Mouse (Mus musculus) kidney, embryonic 14.5 days (tissue): ENCODE measurements at regions not wholly inside any gene's neighbourhood (a gene's known extent, or its start where the extent isn't known, plus 50 kb on each side); places are given as distances from the start of the nearest gene placed in this dataset.

Source experiments
- ATAC-seq: fragments of 200-750 bp; cut with Nextera tagmentation; 2 replicates; pipeline ENCODE4 v1.8.0; 2017; ENCODE audit warnings: moderate number of reproducible peaks, mild to moderate bottlenecking, moderate TSS enrichment, moderate library complexity; ENCODE audit not compliant: low FRiP score, low TSS enrichment
- H3K27ac ChIP-seq: fragments of 300-500 bp; sonication (generic); 2 replicates; pipeline ENCODE4 v1.5.1; 2014; ENCODE audit warnings: low read depth, mild to moderate bottlenecking, low read length, moderate library complexity, mixed read lengths
- H3K27me3 ChIP-seq: fragments of 300-500 bp; sonication (generic); 2 replicates; pipeline ENCODE4 v1.6.1; 2014; ENCODE audit warnings: mild to moderate bottlenecking, low read length; ENCODE audit not compliant: control insufficient read depth, insufficient read depth
- H3K36me3 ChIP-seq: fragments of 300-500 bp; sonication (generic); 2 replicates; pipeline ENCODE4 v1.6.1; 2014; ENCODE audit warnings: low read length, mixed read lengths; ENCODE audit not compliant: control insufficient read depth, insufficient read depth
- H3K4me1 ChIP-seq: fragments of 300-500 bp; sonication (generic); 2 replicates; pipeline ENCODE4 v1.6.1; 2014; ENCODE audit warnings: low read length, mixed read lengths; ENCODE audit not compliant: control insufficient read depth, insufficient read depth
- H3K4me2 ChIP-seq: fragments of 300-500 bp; sonication (generic); replicated peaks from 2 replicates; pipeline ENCODE4 v1.6.1; 2014; ENCODE audit warnings: low read depth, mild to moderate bottlenecking, low read length
- H3K4me3 ChIP-seq: fragments of 300-500 bp; sonication (generic); 2 replicates; pipeline ENCODE4 v1.5.1; 2014; ENCODE audit warnings: mild to moderate bottlenecking, low read length
- H3K9ac ChIP-seq: fragments of 300-500 bp; sonication (generic); 2 replicates; pipeline ENCODE4 v1.6.1; 2014; ENCODE audit warnings: low read depth, mild to moderate bottlenecking, low read length, moderate library complexity
- H3K9me3 ChIP-seq: fragments of 300-500 bp; sonication (generic); 2 replicates; pipeline ENCODE4 v1.6.1; 2016; ENCODE audit warnings: low read length; ENCODE audit not compliant: control insufficient read depth
- WGBS: fragments of 180-500 bp; shearing (Covaris S2); extraction: QIAGEN DNeasy Blood & Tissue Kit; methylation state at CpG from one replicate; pipeline ENCODE4 v1.1.7; 2014; 5-methylcytosine and 5-hydroxymethylcytosine counted together

GRCm38 (mm10) chr14:68934611-68935302 lies 359.3 kb downstream of the Synb start:
- no peak overlapping the region for H3K4me3 ChIP-seq
- no peaks in the 10 kb centered on the region for H3K36me3 ChIP-seq
- H3K9ac ChIP-seq = no peak overlapping the region
- ATAC-seq = peak; percentile 96
- WGBS = 5% methylated on average over 12 of the region's 12 CpGs
- peak overlapping the region; percentile 49; the same call in 1 of the 2 replicates for H3K27ac ChIP-seq
- H3K9me3 ChIP-seq = no peaks in the 10 kb centered on the region
- peaks cover 15% of the 10 kb centered on the region; the same call in 1 of the 2 replicates for H3K4me1 ChIP-seq
- peak overlapping the region; percentile 11; the same call in 1 of the 2 replicates for H3K4me2 ChIP-seq
- H3K27me3 ChIP-seq = no peaks in the 10 kb centered on the region

GRCm38 (mm10) chr14:68927814-68928213 lies 366.3 kb downstream of the Synb start:
- Histone ChIP-seq H3K9ac (no peak overlapping the region), H3K4me2 (no peak overlapping the region), H3K4me3 (no peak overlapping the region), H3K27me3 (no peaks in the 10 kb centered on the region), H3K9me3 (no peaks in the 10 kb centered on the region), H3K27ac (no peak overlapping the region), H3K36me3 (no peaks in the 10 kb centered on the region), H3K4me1 (peaks cover 22% of the 10 kb centered on the region)
- WGBS = 27% methylated on average over 4 of the region's 4 CpGs
- ATAC-seq = peak; percentile 66

- ATAC-seq = peak; percentile 56; the same call in 1 of the 2 replicates
- peak overlapping the region; percentile 30; the same call in 1 of the 2 replicates for H3K27ac ChIP-seq
- no peaks in the 10 kb centered on the region for H3K36me3 ChIP-seq
- 5% methylated on average over 2 of the region's 2 CpGs for WGBS
- H3K4me3 ChIP-seq = no peak overlapping the region
- H3K4me2 ChIP-seq = no peak overlapping the region
- no peaks in the 10 kb centered on the region for H3K9me3 ChIP-seq
- no peak overlapping the region for H3K9ac ChIP-seq
- H3K4me1 ChIP-seq = peaks cover 26% of the 10 kb centered on the region
- H3K27me3 ChIP-seq = no peaks in the 10 kb centered on the region
Observed at GRCm38 (mm10) chr14:68923054-68923453, 371.0 kb downstream of the Synb start.

DNA sequence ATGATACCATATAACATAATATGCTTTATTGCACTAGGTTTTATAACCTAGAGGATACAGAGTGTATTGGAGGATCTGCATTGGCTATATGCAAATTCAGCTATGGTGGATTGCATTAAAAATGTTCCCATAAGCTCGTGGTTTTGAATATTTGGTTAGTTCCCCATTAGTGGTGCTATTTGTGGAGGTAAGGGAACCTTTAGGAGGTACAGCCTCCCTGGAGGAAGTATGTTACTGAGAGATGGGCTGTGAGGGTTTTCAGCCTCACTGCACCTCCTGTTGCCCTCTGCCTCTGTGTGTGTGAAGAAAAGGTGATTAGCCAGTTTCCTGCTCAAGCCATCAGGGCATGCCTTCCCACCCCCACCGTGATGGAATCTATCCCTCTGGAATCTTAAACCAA lies 372.1 kb downstream of the Synb start:
- no peak overlapping the region for H3K4me3 ChIP-seq
- H3K27ac ChIP-seq = no peak overlapping the region
- 31% methylated on average over 2 of the region's 2 CpGs for WGBS
- no peak overlapping the region for H3K4me2 ChIP-seq
- peaks cover 20% of the 10 kb centered on the region for H3K4me1 ChIP-seq
- H3K9me3 ChIP-seq = no peaks in the 10 kb centered on the region
- ATAC-seq = no peak
- H3K27me3 ChIP-seq = no peaks in the 10 kb centered on the region
- H3K36me3 ChIP-seq = no peaks in the 10 kb centered on the region
- H3K9ac ChIP-seq = no peak overlapping the region

DNA sequence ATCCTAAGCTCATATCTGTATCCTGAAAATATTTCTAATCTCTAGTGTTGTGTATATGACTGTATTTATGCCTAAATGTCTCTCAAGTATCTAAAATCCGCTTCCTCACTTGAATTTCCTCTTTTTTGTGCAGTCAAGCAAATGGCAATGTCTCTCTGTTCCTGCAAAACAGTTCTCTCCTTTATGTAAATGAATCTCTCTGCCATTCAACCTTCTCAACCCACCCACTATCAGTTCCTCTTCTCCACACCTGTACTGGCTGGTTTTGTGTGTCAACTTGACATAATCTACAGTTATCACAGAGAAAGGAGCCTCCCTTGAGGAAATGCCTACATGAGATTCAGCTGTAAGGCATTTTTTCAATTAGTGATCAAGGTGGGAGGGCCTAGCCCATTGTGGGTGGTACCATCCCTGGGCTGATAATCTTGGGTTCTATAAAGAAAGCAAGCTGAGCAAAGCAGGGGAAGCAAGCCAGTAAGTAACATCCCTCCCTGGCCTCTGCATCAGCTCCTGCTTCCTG lies 375.5 kb downstream of the Synb start:
- H3K4me3 ChIP-seq = no peak overlapping the region
- H3K36me3 ChIP-seq = no peaks in the 10 kb centered on the region
- H3K27ac ChIP-seq = no peak overlapping the region
- H3K9ac ChIP-seq = no peak overlapping the region
- WGBS = 83% methylated on average over 1 of the region's 1 CpGs
- no peak for ATAC-seq
- H3K4me2 ChIP-seq = no peak overlapping the region
- no peaks in the 10 kb centered on the region for H3K9me3 ChIP-seq
- peaks cover 12% of the 10 kb centered on the region for H3K4me1 ChIP-seq
- H3K27me3 ChIP-seq = no peaks in the 10 kb centered on the region

DNA sequence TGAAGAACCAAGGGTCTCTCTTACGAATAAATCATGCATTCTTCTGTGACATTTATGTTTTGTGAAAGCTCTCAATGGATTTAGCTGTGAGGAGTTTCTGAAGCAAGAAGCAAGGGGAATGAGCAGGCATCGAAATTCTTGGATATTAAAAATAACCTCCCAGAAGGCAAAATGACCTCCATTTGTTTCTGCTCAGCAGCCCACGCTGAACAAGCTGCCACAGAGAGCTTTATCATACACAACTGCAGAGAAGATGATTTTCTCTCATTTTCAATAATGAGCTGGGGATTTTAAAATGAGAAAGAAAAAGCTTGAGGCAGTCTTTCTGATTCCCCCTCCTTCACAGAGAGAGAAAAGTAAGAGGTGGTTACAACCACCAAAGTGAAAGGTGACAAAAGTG lies 394.2 kb downstream of the Synb start:
- no peak overlapping the region for H3K9ac ChIP-seq
- H3K4me3 ChIP-seq = no peak overlapping the region
- no peaks in the 10 kb centered on the region for H3K27me3 ChIP-seq
- H3K4me2 ChIP-seq = no peak overlapping the region
- no peak for ATAC-seq
- 70% methylated on average over 3 of the region's 3 CpGs for WGBS
- no peaks in the 10 kb centered on the region for H3K9me3 ChIP-seq
- no peaks in the 10 kb centered on the region for H3K4me1 ChIP-seq
- H3K27ac ChIP-seq = no peak overlapping the region
- no peaks in the 10 kb centered on the region for H3K36me3 ChIP-seq

GRCm38 (mm10) chr14:68877171-68877570 lies 416.9 kb downstream of the Synb start:
- no peak overlapping the region for H3K4me3 ChIP-seq
- no peak for ATAC-seq
- no peak overlapping the region for H3K9ac ChIP-seq
- H3K9me3 ChIP-seq = no peaks in the 10 kb centered on the region
- H3K4me1 ChIP-seq = no peaks in the 10 kb centered on the region
- no peaks in the 10 kb centered on the region for H3K27me3 ChIP-seq
- H3K27ac ChIP-seq = no peak overlapping the region
- H3K36me3 ChIP-seq = no peaks in the 10 kb centered on the region
- WGBS = 79% methylated on average over 4 of the region's 4 CpGs
- no peak overlapping the region for H3K4me2 ChIP-seq

DNA sequence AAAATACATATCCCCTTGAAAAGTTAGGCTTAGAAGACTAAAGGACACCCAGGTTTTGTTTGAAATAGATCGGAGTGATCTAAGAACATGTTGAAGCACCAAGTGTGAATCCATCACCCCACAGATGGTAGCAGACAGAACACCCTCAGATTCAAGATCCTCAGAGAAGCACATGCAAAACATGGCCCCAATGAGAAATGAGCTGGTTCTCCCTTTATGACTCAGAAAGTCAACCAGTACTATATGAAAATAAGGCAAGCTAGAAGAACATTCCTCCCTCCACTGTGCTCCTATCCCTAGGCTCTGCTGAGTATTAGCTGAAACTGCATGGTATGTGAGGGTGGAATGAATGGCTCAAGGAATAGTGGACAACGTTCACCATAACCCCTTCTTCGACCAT lies 433.0 kb downstream of the Synb start:
- no peaks in the 10 kb centered on the region for H3K36me3 ChIP-seq
- H3K27ac ChIP-seq = no peak overlapping the region
- no peak overlapping the region for H3K4me2 ChIP-seq
- no peak for ATAC-seq
- no peak overlapping the region for H3K4me3 ChIP-seq
- no peaks in the 10 kb centered on the region for H3K4me1 ChIP-seq
- no peak overlapping the region for H3K9ac ChIP-seq
- H3K27me3 ChIP-seq = no peaks in the 10 kb centered on the region
- WGBS = 96% methylated on average over 3 of the region's 3 CpGs
- 0 out of 2 replicates have a peak, but pooled peaks cover 3% of the 10 kb centered on the region for H3K9me3 ChIP-seq

DNA sequence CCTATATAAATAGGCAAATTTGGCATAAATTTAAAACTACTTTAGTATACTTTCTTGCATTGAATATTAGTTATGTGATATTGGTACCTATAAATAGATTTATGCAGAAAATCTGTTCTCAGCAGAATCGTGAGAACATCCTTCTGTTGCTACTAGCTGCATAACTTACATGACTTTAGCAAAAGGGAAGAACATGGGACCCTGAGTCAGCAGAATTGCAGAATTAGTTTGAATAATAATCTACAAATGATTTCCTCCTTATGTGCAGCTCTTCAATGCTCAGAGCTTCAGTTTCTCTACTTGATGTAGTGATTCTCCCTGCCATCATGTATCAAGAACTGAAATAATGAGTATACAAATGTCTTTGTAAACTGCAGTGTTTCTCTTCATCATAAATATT lies 436.2 kb downstream of the Synb start:
- Histone ChIP-seq H3K4me1 (no peaks in the 10 kb centered on the region), H3K9ac (no peak overlapping the region), H3K27me3 (no peaks in the 10 kb centered on the region), H3K4me2 (no peak overlapping the region), H3K36me3 (no peaks in the 10 kb centered on the region), H3K27ac (no peak overlapping the region), H3K9me3 (0 out of 2 replicates have a peak, but pooled peaks cover 3% of the 10 kb centered on the region), H3K4me3 (no peak overlapping the region)
- WGBS = 91% methylated on average over 1 of the region's 1 CpGs
- no peak for ATAC-seq
